Mouse (Mus musculus) MN1 (cell line): ENCODE results near the gene Dhx37.

Source experiments
- DNase-seq: peaks from one replicate; pipeline ENCODE4 v3.0.0-alpha.2; 2016; ENCODE audit warnings: low spot score

Dhx37 gene

GRCm38 (mm10) chr5:125433793-125434337, at the start of gene Dhx37:
TSS of gene Dhx37 (minus strand) at chr5:125434121.
- peak; percentile 97 for DNase-seq

- no peak for DNase-seq
These were observed 48.6 kb upstream of the Dhx37 start for GRCm38 (mm10) chr5:125482474-125482873.

GRCm38 (mm10) chr5:125480434-125481231, 46.7 kb upstream of the Dhx37 start:
- DNase-seq, result no peak

- no peak for DNase-seq
These were observed 45.5 kb upstream of the Dhx37 start for GRCm38 (mm10) chr5:125479376-125479775.

- no peak for DNase-seq
These were observed 44.1 kb upstream of the Dhx37 start for GRCm38 (mm10) chr5:125478037-125478436.

GRCm38 (mm10) chr5:125477533-125477932, 43.6 kb upstream of the Dhx37 start:
- DNase-seq, result no peak

- DNase-seq, result no peak
These were observed 42.9 kb upstream of the Dhx37 start for GRCm38 (mm10) chr5:125476799-125477198.

- DNase-seq, result peak; percentile 50
These were observed 42.3 kb upstream of the Dhx37 start for GRCm38 (mm10) chr5:125476286-125476625.

- peak; percentile 97 for DNase-seq
These were observed 41.8 kb upstream of the Dhx37 start, which contains the start of gene Aacs for GRCm38 (mm10) chr5:125475601-125476285. TSS of gene Aacs (plus strand) at chr5:125475814.

- no peak for DNase-seq
These were observed 41.1 kb upstream of the Dhx37 start for GRCm38 (mm10) chr5:125475030-125475429.

GRCm38 (mm10) chr5:125472796-125473475, 39.0 kb upstream of the Dhx37 start:
- no peak for DNase-seq

- DNase-seq, result no peak
These were observed 36.8 kb upstream of the Dhx37 start for GRCm38 (mm10) chr5:125470713-125471112.

GRCm38 (mm10) chr5:125467261-125467660, 33.3 kb upstream of the Dhx37 start:
- DNase-seq, result no peak

GRCm38 (mm10) chr5:125466483-125466882, 32.6 kb upstream of the Dhx37 start:
- DNase-seq, result no peak

- peak; percentile 96 for DNase-seq
These were observed 31.8 kb upstream of the Dhx37 start for GRCm38 (mm10) chr5:125465701-125466106.

- DNase-seq, result no peak
These were observed 31.3 kb upstream of the Dhx37 start for GRCm38 (mm10) chr5:125465192-125465591.

GRCm38 (mm10) chr5:125461868-125462445, 28.0 kb upstream of the Dhx37 start:
- no peak for DNase-seq

- no peak for DNase-seq
These were observed 26.7 kb upstream of the Dhx37 start for GRCm38 (mm10) chr5:125460574-125460973.

- DNase-seq, result no peak
These were observed 23.6 kb upstream of the Dhx37 start for GRCm38 (mm10) chr5:125457538-125457937.

- no peak for DNase-seq
These were observed 22.2 kb upstream of the Dhx37 start for GRCm38 (mm10) chr5:125456100-125456499.

- DNase-seq, result peak; percentile 71
These were observed 18.7 kb upstream of the Dhx37 start for GRCm38 (mm10) chr5:125452573-125452972.

GRCm38 (mm10) chr5:125449306-125449705, 15.4 kb upstream of the Dhx37 start:
- no peak for DNase-seq
